Mouse (Mus musculus) ES-Bruce4 (cell line): Measurements from ENCODE around the gene Clcn6.

Experiments used
- CTCF ChIP-seq: IDR thresholded peaks from one replicate; pipeline ENCODE4 v1.8.1; 2011; ENCODE audit warnings: low read depth, low read length
- EP300 ChIP-seq: IDR thresholded peaks from 2 replicates; pipeline ENCODE4 v1.6.1; 2011; ENCODE audit warnings: low read depth, low read length; ENCODE audit not compliant: insufficient read depth

GRCm38 (mm10) chr4:148016981-148017380 is 21.6 kb downstream of the Clcn6 start:
- TF ChIP-seq CTCF (no peak), EP300 (no peak)
